ENCODE assay signal across 25 mouse cellular contexts in the genomic region with DNA sequence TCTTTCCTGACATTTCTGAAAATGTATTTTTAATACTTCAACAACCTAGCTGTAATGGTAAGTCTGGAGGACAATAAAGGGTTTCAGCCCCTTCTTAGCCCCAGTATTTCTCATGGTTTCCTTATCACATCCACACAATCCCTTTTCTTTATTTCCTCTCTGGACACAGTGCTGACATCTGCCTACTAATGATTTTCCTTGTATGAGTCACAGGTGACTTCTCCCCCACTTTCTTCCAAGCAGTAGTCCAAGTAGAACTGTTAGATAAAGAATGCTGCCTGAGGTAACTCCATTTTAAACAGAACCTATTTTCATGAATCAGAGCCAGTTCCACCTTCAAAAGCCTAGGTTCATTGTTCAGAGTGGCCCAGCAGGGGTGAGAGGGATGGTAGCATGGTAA. TPM values are rescaled to one million over a fixed set of nuclear protein-coding genes. Genes with fewer than 3 reads are reported as not detected.
DNase-seq lines count a peak whose midpoint lies in the region; ATAC-seq and TF ChIP-seq lines count a peak whose summit lies in the region.
"Had no signal": no experiment of that assay in that cellular context is flagged by ENCODE, and none has a peak within 500 bp of the region (broad histone marks: within the 10 kb centered on the region; RNA-seq: fewer than 3 reads in every experiment).

No protein-coding gene starts in this region.

- no peak overlapping the region for H3K4me2 ChIP-seq in midbrain, embryonic 11.5 days
- H3K4me2 ChIP-seq in stomach, postnatal 0 days (replicated peaks; ENCODE audit: low read depth), result no peak overlapping the region
- H3K4me2 ChIP-seq: embryonic facial prominence, embryonic 12.5 days; forebrain, embryonic 13.5 days; forebrain, embryonic 15.5 days had no signal

- peak; percentile 33 for DNase-seq in midbrain, embryonic 11.5 days (ENCODE audit: low spot score, missing footprints)
- DNase-seq in midbrain, embryonic 10.5 days (ENCODE audit: low spot score), result no peak
- peak; percentile 9 for DNase-seq in NIH3T3 (ENCODE audit: low read depth)
- no peak for DNase-seq in stomach, postnatal 0 days (ENCODE audit: low spot score)
- DNase-seq in urinary bladder, adult 18-20 months (ENCODE audit: low spot score in 2 of 2), result no peak
- DNase-seq in left cerebral cortex, adult 8-10 months (ENCODE audit: low spot score in 2 of 2), result no peak
- DNase-seq: adrenal gland, adult 8-10 months; adrenal gland, postnatal 14 days; adrenal gland, postnatal 36 days; cerebellum, adult 11-12 months; cerebellum, adult 2 months; cerebellum, adult 9-10 months; cerebellum, postnatal 10 days; cerebellum, postnatal 25 days; forebrain, postnatal 0 days had no signal

- TF ChIP-seq EP300 in stomach, postnatal 0 days (optimal IDR thresholded peaks at IDR 0.05), result no peak

- no peak overlapping the region for H3K9ac ChIP-seq in midbrain, embryonic 11.5 days (ENCODE audit: low read length)
- H3K9ac ChIP-seq in stomach, postnatal 0 days (ENCODE audit: low read length), result no peak overlapping the region
- H3K9ac ChIP-seq: embryonic facial prominence, embryonic 12.5 days; forebrain, embryonic 13.5 days; forebrain, embryonic 15.5 days; forebrain, postnatal 0 days had no signal

- H3K36me3 ChIP-seq in midbrain, embryonic 11.5 days (ENCODE audit: control insufficient read depth, insufficient read depth, low read length), result no peaks in the 10 kb centered on the region
- no peaks in the 10 kb centered on the region for H3K36me3 ChIP-seq in midbrain, embryonic 10.5 days
- no peaks in the 10 kb centered on the region for H3K36me3 ChIP-seq in stomach, postnatal 0 days (ENCODE audit: control insufficient read depth, insufficient read depth, low read length)
- H3K36me3 ChIP-seq: embryonic facial prominence, embryonic 10.5 days; embryonic facial prominence, embryonic 12.5 days; forebrain, embryonic 15.5 days had no signal

- no peaks in the 10 kb centered on the region for H3K27me3 ChIP-seq in midbrain, embryonic 11.5 days (ENCODE audit: control insufficient read depth, insufficient read depth, low read length)
- no peaks in the 10 kb centered on the region for H3K27me3 ChIP-seq in midbrain, embryonic 10.5 days (ENCODE audit: low read depth, poor library complexity, severe bottlenecking)
- H3K27me3 ChIP-seq in stomach, postnatal 0 days (ENCODE audit: control insufficient read depth, insufficient read depth, low read length), result no peaks in the 10 kb centered on the region
- H3K27me3 ChIP-seq: embryonic facial prominence, embryonic 12.5 days; forebrain, embryonic 13.5 days; forebrain, embryonic 15.5 days had no signal

- H3K4me1 ChIP-seq in midbrain, embryonic 11.5 days (ENCODE audit: control insufficient read depth, insufficient read depth, low read length), result no peaks in the 10 kb centered on the region
- H3K4me1 ChIP-seq in midbrain, embryonic 10.5 days, result no peaks in the 10 kb centered on the region
- no peaks in the 10 kb centered on the region for H3K4me1 ChIP-seq in stomach, postnatal 0 days (replicated peaks; ENCODE audit: control insufficient read depth, insufficient read depth)
- H3K4me1 ChIP-seq: embryonic facial prominence, embryonic 10.5 days; embryonic facial prominence, embryonic 12.5 days; forebrain, embryonic 13.5 days; forebrain, embryonic 15.5 days had no signal

- ATAC-seq in midbrain, embryonic 11.5 days (ENCODE audit: low FRiP score), result no peak
- ATAC-seq in stomach, postnatal 0 days (ENCODE audit: low FRiP score, low TSS enrichment), result peak; percentile 79
- ATAC-seq: forebrain, embryonic 13.5 days; forebrain, embryonic 15.5 days; forebrain, postnatal 0 days had no signal

- peaks cover 6% of the 10 kb centered on the region; the same call in 1 of the 2 replicates for H3K9me3 ChIP-seq in midbrain, embryonic 11.5 days (ENCODE audit: control insufficient read depth, low read length)
- H3K9me3 ChIP-seq in midbrain, embryonic 10.5 days (replicated peaks), result peaks cover 13% of the 10 kb centered on the region
- no peaks in the 10 kb centered on the region for H3K9me3 ChIP-seq in stomach, postnatal 0 days (ENCODE audit: control insufficient read depth, low read length)
- H3K9me3 ChIP-seq: embryonic facial prominence, embryonic 12.5 days; forebrain, embryonic 15.5 days had no signal

- no peak overlapping the region for H3K27ac ChIP-seq in midbrain, embryonic 11.5 days (ENCODE audit: low read depth, low read length)
- H3K27ac ChIP-seq in midbrain, embryonic 10.5 days (replicated peaks), result no peak overlapping the region
- H3K27ac ChIP-seq in stomach, postnatal 0 days (replicated peaks), result no peak overlapping the region
- H3K27ac ChIP-seq: embryonic facial prominence, embryonic 10.5 days; embryonic facial prominence, embryonic 12.5 days; forebrain, embryonic 13.5 days; forebrain, embryonic 15.5 days had no signal

- no peak overlapping the region for H3K4me3 ChIP-seq in midbrain, embryonic 11.5 days (ENCODE audit: low read depth, low read length)
- no peak overlapping the region for H3K4me3 ChIP-seq in midbrain, embryonic 10.5 days
- H3K4me3 ChIP-seq in stomach, postnatal 0 days (ENCODE audit: low read depth, low read length), result no peak overlapping the region
- H3K4me3 ChIP-seq: embryonic facial prominence, embryonic 10.5 days; embryonic facial prominence, embryonic 12.5 days; forebrain, embryonic 13.5 days; forebrain, embryonic 15.5 days had no signal

- TF ChIP-seq CTCF in stomach, postnatal 0 days (IDR thresholded peaks at IDR 0.05; ENCODE audit: low read depth), result no peak

RNA-seq across cellular contexts. Expression of a gene that starts 2.2 kb away (rescaled TPM):
- not detected in 2 replicates for polyA plus RNA-seq in midbrain, embryonic 11.5 days (2014; fragmentation: Nextera tagmentation; extraction: Ambion mirVana)
- not detected in 2 replicates for polyA plus RNA-seq in midbrain, embryonic 10.5 days (2016; fragmentation: Nextera tagmentation; extraction: Ambion mirVana)
- polyA plus RNA-seq in stomach, postnatal 0 days (2015; fragmentation: Nextera tagmentation; extraction: Ambion mirVana), result not detected in 2 replicates
- not detected for total RNA-seq in left cerebral cortex, adult 8-10 months (2022)
- total RNA-seq: adrenal gland, adult 18-20 months; adrenal gland, adult 8-10 months; adrenal gland, postnatal 14 days; adrenal gland, postnatal 36 days; ES-E14; forebrain, postnatal 0 days had no signal
- polyA plus RNA-seq: C2C12; cerebellum, adult 2 months; cortical plate, adult 2 months; embryonic facial prominence, embryonic 10.5 days; embryonic facial prominence, embryonic 12.5 days; embryonic facial prominence, embryonic 14.5 days; forebrain, embryonic 11.5 days; forebrain, embryonic 13.5 days; forebrain, embryonic 15.5 days; forebrain, postnatal 0 days had no signal

RNA-seq across cellular contexts. Expression of a gene that starts 35.5 kb away (rescaled TPM):
- not detected in 2 replicates for polyA plus RNA-seq in midbrain, embryonic 11.5 days (2014; fragmentation: Nextera tagmentation; extraction: Ambion mirVana)
- not detected in 2 replicates for polyA plus RNA-seq in midbrain, embryonic 10.5 days (2016; fragmentation: Nextera tagmentation; extraction: Ambion mirVana)
- not detected in 2 replicates for polyA plus RNA-seq in stomach, postnatal 0 days (2015; fragmentation: Nextera tagmentation; extraction: Ambion mirVana)
- total RNA-seq in left cerebral cortex, adult 8-10 months (2022), result not detected
- total RNA-seq: adrenal gland, adult 18-20 months; adrenal gland, adult 8-10 months; adrenal gland, postnatal 14 days; adrenal gland, postnatal 36 days; ES-E14; forebrain, postnatal 0 days had no signal
- polyA plus RNA-seq: C2C12; cerebellum, adult 2 months; cortical plate, adult 2 months; embryonic facial prominence, embryonic 10.5 days; embryonic facial prominence, embryonic 12.5 days; embryonic facial prominence, embryonic 14.5 days; forebrain, embryonic 11.5 days; forebrain, embryonic 13.5 days; forebrain, embryonic 15.5 days; forebrain, postnatal 0 days had no signal

Comparison
In these comparisons a context has a peak if more than half of its experiments do, and no peak if none do; other contexts are left out.
1. DNase-seq: peak in midbrain, embryonic 11.5 days (single experiment) and NIH3T3 (single experiment); none in midbrain, embryonic 10.5 days (single experiment), stomach, postnatal 0 days (single experiment), urinary bladder, adult 18-20 months (0 of 2) and left cerebral cortex, adult 8-10 months (0 of 2).